Mouse (Mus musculus): ENCODE measurements around the gene Tmem117. TPM values are rescaled to one million over a fixed set of nuclear protein-coding genes. Genes with fewer than 3 reads are reported as not detected.
A peak's percentile ranks its signal among the peaks of the same experiment; 100 is the strongest.

Tmem117 gene
- polyA plus RNA-seq, 1 experiment from 2014 or later: 0.94 TPM

GRCm38 (mm10) chr15:94630553-94630952, 1.5 kb downstream of the Tmem117 start:
- ATAC-seq (replicated peaks; ENCODE audit: insufficient number of reproducible peaks, low FRiP score, low TSS enrichment): no peak
- H3K4me1 ChIP-seq (ENCODE audit: control insufficient read depth, insufficient read depth, low read length): no peaks in the 10 kb centered on the region
- no peak overlapping the region for H3K4me3 ChIP-seq (ENCODE audit: low read depth, low read length)
- 77% methylated on average over 4 of the region's 4 CpGs for WGBS (ENCODE audit: insufficient replicate concordance)
- H3K36me3 ChIP-seq (ENCODE audit: control insufficient read depth, insufficient read depth, low read length): no peaks in the 10 kb centered on the region
- H3K27me3 ChIP-seq (ENCODE audit: control insufficient read depth, insufficient read depth, low read length): peaks cover 21% of the 10 kb centered on the region
- H3K9me3 ChIP-seq (replicated peaks; ENCODE audit: control insufficient read depth, low read length): no peaks in the 10 kb centered on the region
- H3K4me2 ChIP-seq: no peak overlapping the region
- no peak overlapping the region for H3K9ac ChIP-seq (ENCODE audit: low read depth, low read length)
- H3K27ac ChIP-seq (ENCODE audit: low read depth, low read length): no peak overlapping the region

GRCm38 (mm10) chr15:94634524-94634923, 5.5 kb downstream of the Tmem117 start:
- no peak overlapping the region for H3K4me2 ChIP-seq
- no peak for ATAC-seq (replicated peaks; ENCODE audit: insufficient number of reproducible peaks, low FRiP score, low TSS enrichment)
- H3K36me3 ChIP-seq (ENCODE audit: control insufficient read depth, insufficient read depth, low read length): no peaks in the 10 kb centered on the region
- 32% methylated on average over 11 of the region's 11 CpGs for WGBS (ENCODE audit: insufficient replicate concordance)
- no peak overlapping the region for H3K27ac ChIP-seq (ENCODE audit: low read depth, low read length)
- no peak overlapping the region for H3K9ac ChIP-seq (ENCODE audit: low read depth, low read length)
- H3K27me3 ChIP-seq (ENCODE audit: control insufficient read depth, insufficient read depth, low read length): peaks cover 13% of the 10 kb centered on the region
- H3K4me3 ChIP-seq (ENCODE audit: low read depth, low read length): no peak overlapping the region
- H3K9me3 ChIP-seq (replicated peaks; ENCODE audit: control insufficient read depth, low read length): no peaks in the 10 kb centered on the region
- H3K4me1 ChIP-seq (ENCODE audit: control insufficient read depth, insufficient read depth, low read length): no peaks in the 10 kb centered on the region

- WGBS (ENCODE audit: insufficient replicate concordance): 84% methylated on average over 2 of the region's 2 CpGs
- ATAC-seq (replicated peaks; ENCODE audit: insufficient number of reproducible peaks, low FRiP score, low TSS enrichment): no peak
- Histone ChIP-seq H3K4me2 (no peak overlapping the region), H3K27ac (ENCODE audit: low read depth, low read length) (no peak overlapping the region), H3K4me1 (ENCODE audit: control insufficient read depth, insufficient read depth, low read length) (no peaks in the 10 kb centered on the region), H3K27me3 (ENCODE audit: control insufficient read depth, insufficient read depth, low read length) (no peaks in the 10 kb centered on the region), H3K9ac (ENCODE audit: low read depth, low read length) (no peak overlapping the region), H3K4me3 (ENCODE audit: low read depth, low read length) (no peak overlapping the region), H3K9me3 (replicated peaks; ENCODE audit: control insufficient read depth, low read length) (no peaks in the 10 kb centered on the region), H3K36me3 (ENCODE audit: control insufficient read depth, insufficient read depth, low read length) (no peaks in the 10 kb centered on the region)
Measured at GRCm38 (mm10) chr15:94638207-94638606, 9.2 kb downstream of the Tmem117 start.

- Histone ChIP-seq H3K9me3 (replicated peaks; ENCODE audit: control insufficient read depth, low read length) (no peaks in the 10 kb centered on the region), H3K4me3 (ENCODE audit: low read depth, low read length) (no peak overlapping the region), H3K4me1 (ENCODE audit: control insufficient read depth, insufficient read depth, low read length) (no peaks in the 10 kb centered on the region), H3K9ac (ENCODE audit: low read depth, low read length) (no peak overlapping the region), H3K4me2 (no peak overlapping the region), H3K36me3 (ENCODE audit: control insufficient read depth, insufficient read depth, low read length) (no peaks in the 10 kb centered on the region), H3K27me3 (ENCODE audit: control insufficient read depth, insufficient read depth, low read length) (no peaks in the 10 kb centered on the region), H3K27ac (ENCODE audit: low read depth, low read length) (no peak overlapping the region)
- WGBS (ENCODE audit: insufficient replicate concordance): 77% methylated on average over 2 of the region's 2 CpGs
- no peak for ATAC-seq (replicated peaks; ENCODE audit: insufficient number of reproducible peaks, low FRiP score, low TSS enrichment)
Measured at GRCm38 (mm10) chr15:94639126-94639525, 10.1 kb downstream of the Tmem117 start.

GRCm38 (mm10) chr15:94646012-94646411, 17.0 kb downstream of the Tmem117 start:
- whole genome bisulfite sequencing (ENCODE audit: insufficient replicate concordance): 63% methylated on average over 6 of the region's 6 CpGs
- H3K27me3 ChIP-seq (ENCODE audit: control insufficient read depth, insufficient read depth, low read length): no peaks in the 10 kb centered on the region

GRCm38 (mm10) chr15:94648430-94648829, 19.4 kb downstream of the Tmem117 start:
- Histone ChIP-seq H3K4me1 (ENCODE audit: control insufficient read depth, insufficient read depth, low read length) (peaks cover 12% of the 10 kb centered on the region; the same call in 1 of the 2 replicates), H3K27me3 (ENCODE audit: control insufficient read depth, insufficient read depth, low read length) (no peaks in the 10 kb centered on the region), H3K4me2 (no peak overlapping the region), H3K27ac (ENCODE audit: low read depth, low read length) (no peak overlapping the region), H3K4me3 (ENCODE audit: low read depth, low read length) (no peak overlapping the region), H3K9me3 (replicated peaks; ENCODE audit: control insufficient read depth, low read length) (no peaks in the 10 kb centered on the region), H3K9ac (ENCODE audit: low read depth, low read length) (no peak overlapping the region), H3K36me3 (ENCODE audit: control insufficient read depth, insufficient read depth, low read length) (no peaks in the 10 kb centered on the region)
- 83% methylated on average over 8 of the region's 8 CpGs for WGBS (ENCODE audit: insufficient replicate concordance)
- no peak for ATAC-seq (replicated peaks; ENCODE audit: insufficient number of reproducible peaks, low FRiP score, low TSS enrichment)

More at GRCm38 (mm10) chr15:94646012-94646411, 17.0 kb downstream of the Tmem117 start:
- Histone ChIP-seq H3K9ac (ENCODE audit: low read depth, low read length) (no peak overlapping the region), H3K4me1 (ENCODE audit: control insufficient read depth, insufficient read depth, low read length) (peaks cover 12% of the 10 kb centered on the region; the same call in 1 of the 2 replicates), H3K4me2 (no peak overlapping the region), H3K27ac (ENCODE audit: low read depth, low read length) (no peak overlapping the region), H3K9me3 (replicated peaks; ENCODE audit: control insufficient read depth, low read length) (no peaks in the 10 kb centered on the region), H3K4me3 (ENCODE audit: low read depth, low read length) (no peak overlapping the region), H3K36me3 (ENCODE audit: control insufficient read depth, insufficient read depth, low read length) (no peaks in the 10 kb centered on the region)
- ATAC-seq (replicated peaks; ENCODE audit: insufficient number of reproducible peaks, low FRiP score, low TSS enrichment): no peak

GRCm38 (mm10) chr15:94649071-94649765, 20.2 kb downstream of the Tmem117 start:
- WGBS (ENCODE audit: insufficient replicate concordance): 38% methylated on average over 17 of the region's 17 CpGs
- Histone ChIP-seq H3K36me3 (ENCODE audit: control insufficient read depth, insufficient read depth, low read length) (no peaks in the 10 kb centered on the region), H3K27me3 (ENCODE audit: control insufficient read depth, insufficient read depth, low read length) (no peaks in the 10 kb centered on the region), H3K4me1 (ENCODE audit: control insufficient read depth, insufficient read depth, low read length) (peaks cover 12% of the 10 kb centered on the region; the same call in 1 of the 2 replicates), H3K9ac (ENCODE audit: low read depth, low read length) (no peak overlapping the region), H3K4me2 (peak overlapping the region; percentile 53), H3K27ac (ENCODE audit: low read depth, low read length) (no peak overlapping the region), H3K4me3 (ENCODE audit: low read depth, low read length) (0 out of 2 replicates have a peak overlapping the region, but pooled peaks have one; percentile 6), H3K9me3 (replicated peaks; ENCODE audit: control insufficient read depth, low read length) (no peaks in the 10 kb centered on the region)
- no peak for ATAC-seq (replicated peaks; ENCODE audit: insufficient number of reproducible peaks, low FRiP score, low TSS enrichment)

GRCm38 (mm10) chr15:94649766-94650120, 20.7 kb downstream of the Tmem117 start:
- H3K9me3 ChIP-seq (replicated peaks; ENCODE audit: control insufficient read depth, low read length): no peaks in the 10 kb centered on the region
- no peak for ATAC-seq (replicated peaks; ENCODE audit: insufficient number of reproducible peaks, low FRiP score, low TSS enrichment)
- H3K36me3 ChIP-seq (ENCODE audit: control insufficient read depth, insufficient read depth, low read length): no peaks in the 10 kb centered on the region
- H3K4me3 ChIP-seq (ENCODE audit: low read depth, low read length): 0 out of 2 replicates have a peak overlapping the region, but pooled peaks have one; percentile 6
- WGBS (ENCODE audit: insufficient replicate concordance): 34% methylated on average over 13 of the region's 13 CpGs
- H3K27ac ChIP-seq (ENCODE audit: low read depth, low read length): no peak overlapping the region
- H3K9ac ChIP-seq (ENCODE audit: low read depth, low read length): no peak overlapping the region
- peak overlapping the region; percentile 53 for H3K4me2 ChIP-seq
- peaks cover 12% of the 10 kb centered on the region; the same call in 1 of the 2 replicates for H3K4me1 ChIP-seq (ENCODE audit: control insufficient read depth, insufficient read depth, low read length)
- no peaks in the 10 kb centered on the region for H3K27me3 ChIP-seq (ENCODE audit: control insufficient read depth, insufficient read depth, low read length)

GRCm38 (mm10) chr15:94651350-94651749, 22.3 kb downstream of the Tmem117 start:
- no peak overlapping the region for H3K27ac ChIP-seq (ENCODE audit: low read depth, low read length)
- H3K27me3 ChIP-seq (ENCODE audit: control insufficient read depth, insufficient read depth, low read length): no peaks in the 10 kb centered on the region
- no peak overlapping the region for H3K4me3 ChIP-seq (ENCODE audit: low read depth, low read length)
- H3K36me3 ChIP-seq (ENCODE audit: control insufficient read depth, insufficient read depth, low read length): no peaks in the 10 kb centered on the region
- peaks cover 12% of the 10 kb centered on the region; the same call in 1 of the 2 replicates for H3K4me1 ChIP-seq (ENCODE audit: control insufficient read depth, insufficient read depth, low read length)
- WGBS (ENCODE audit: insufficient replicate concordance): 68% methylated on average over 9 of the region's 9 CpGs
- no peaks in the 10 kb centered on the region for H3K9me3 ChIP-seq (replicated peaks; ENCODE audit: control insufficient read depth, low read length)
- no peak overlapping the region for H3K9ac ChIP-seq (ENCODE audit: low read depth, low read length)
- ATAC-seq (replicated peaks; ENCODE audit: insufficient number of reproducible peaks, low FRiP score, low TSS enrichment): no peak
- no peak overlapping the region for H3K4me2 ChIP-seq
